Mouse (Mus musculus): ENCODE results near the gene Tsga10.

GRCm38 (mm10) chr1:37912751-37913150, 46.5 kb upstream of the Tsga10 start:
- no peak for TF ChIP-seq ZC3H11A (IDR thresholded peaks at IDR 0.05; ENCODE audit: borderline replicate concordance, low read depth, low read length)
- TF ChIP-seq CHD2 (IDR thresholded peaks at IDR 0.05; ENCODE audit: low read depth, low read length): no peak
- TF ChIP-seq ZNF384 (IDR thresholded peaks at IDR 0.05; ENCODE audit: low read depth, low read length): no peak
- TF ChIP-seq MAFK (IDR thresholded peaks at IDR 0.05; ENCODE audit: insufficient read depth, low read depth, low read length): no peak
